In genomic region chr16:75912051-75912450, GRCm38 (mm10) we compare ENCODE assay signal across 29 mouse cellular contexts.
DNase-seq lines count a peak whose midpoint lies in the region; ATAC-seq lines count a peak whose summit lies in the region.
"Had no signal": no experiment of that assay in that cellular context is flagged by ENCODE, and none has a peak within 500 bp of the region (broad histone marks: within the 10 kb centered on the region; RNA-seq: fewer than 3 reads in every experiment).

No protein-coding gene starts in this region.

- no peaks in the 10 kb centered on the region for H3K9me3 ChIP-seq in midbrain, embryonic 13.5 days
- H3K9me3 ChIP-seq: embryonic facial prominence, embryonic 13.5 days; embryonic facial prominence, embryonic 15.5 days; forebrain, embryonic 10.5 days; forebrain, embryonic 12.5 days; G1E had no signal

- H3K4me1 ChIP-seq in midbrain, embryonic 13.5 days (replicated peaks) = no peaks in the 10 kb centered on the region
- H3K4me1 ChIP-seq: embryonic facial prominence, embryonic 13.5 days; embryonic facial prominence, embryonic 15.5 days; forebrain, embryonic 10.5 days; forebrain, embryonic 12.5 days had no signal

- 94% methylated on average over 5 of the region's 5 CpGs for WGBS in midbrain, embryonic 13.5 days

- no peak overlapping the region for H3K4me2 ChIP-seq in midbrain, embryonic 13.5 days (replicated peaks)
- H3K4me2 ChIP-seq: embryonic facial prominence, embryonic 13.5 days; embryonic facial prominence, embryonic 15.5 days; forebrain, embryonic 12.5 days had no signal

- peak; percentile 21 for DNase-seq in lung, postnatal 36 days
- DNase-seq in lung, postnatal 25 days (ENCODE audit: low spot score) = no peak
- no peak for DNase-seq in right cerebral cortex, postnatal 10 days (ENCODE audit: low spot score in 2 of 2)
- DNase-seq: adrenal gland, adult 8-10 months; adrenal gland, postnatal 25 days; B cell, adult 2 months; cerebellum, adult 11 months; cerebellum, adult 18-20 months; cerebellum, adult 8-10 months; cerebellum, adult 9-11 months; cerebellum, postnatal 14 days; cerebellum, postnatal 36 days; embryo, embryonic 11 days had no signal

- H3K27ac ChIP-seq in midbrain, embryonic 13.5 days = no peak overlapping the region
- H3K27ac ChIP-seq: embryonic facial prominence, embryonic 13.5 days; embryonic facial prominence, embryonic 15.5 days; forebrain, embryonic 10.5 days; forebrain, embryonic 12.5 days had no signal

- no peak overlapping the region for H3K9ac ChIP-seq in midbrain, embryonic 13.5 days (replicated peaks)
- H3K9ac ChIP-seq: embryonic facial prominence, embryonic 13.5 days; embryonic facial prominence, embryonic 15.5 days; forebrain, embryonic 12.5 days had no signal

- H3K27me3 ChIP-seq in midbrain, embryonic 13.5 days = no peaks in the 10 kb centered on the region
- H3K27me3 ChIP-seq: CH12.LX; embryonic facial prominence, embryonic 13.5 days; embryonic facial prominence, embryonic 15.5 days; forebrain, embryonic 12.5 days had no signal

- no peak overlapping the region for H3K4me3 ChIP-seq in midbrain, embryonic 13.5 days (replicated peaks)
- H3K4me3 ChIP-seq: embryonic facial prominence, embryonic 13.5 days; embryonic facial prominence, embryonic 15.5 days; erythroblast, embryonic 14.5 days; forebrain, embryonic 10.5 days; forebrain, embryonic 12.5 days had no signal

- H3K36me3 ChIP-seq in midbrain, embryonic 13.5 days = no peaks in the 10 kb centered on the region
- H3K36me3 ChIP-seq: embryonic facial prominence, embryonic 13.5 days; embryonic facial prominence, embryonic 15.5 days; forebrain, embryonic 10.5 days; forebrain, embryonic 12.5 days; G1E had no signal

- peak; percentile 18; the same call in 1 of the 2 replicates for ATAC-seq in common myeloid progenitor, adult 5-6 weeks (replicated peaks; ENCODE audit: low read depth, poor library complexity, severe bottlenecking)
- peak; percentile 74 for ATAC-seq in megakaryocyte, adult 5-6 weeks (ENCODE audit: poor library complexity, severe bottlenecking)
- no peak for ATAC-seq in midbrain, embryonic 13.5 days
- no peak for ATAC-seq in inflammation-experienced regulatory T-cells, adult 6 months
- ATAC-seq: activated CD4-positive, CD25-positive, alpha-beta regulatory T cell, adult 4 months; CD4-positive, CD25-positive, alpha-beta regulatory T cell, adult 4 months; forebrain, embryonic 14.5 days; forebrain, embryonic 16.5 days; Patski had no signal

Comparison
In these comparisons a context has a peak if more than half of its experiments do, and no peak if none do; other contexts are left out.
1. ATAC-seq: peak in common myeloid progenitor, adult 5-6 weeks (single experiment) and megakaryocyte, adult 5-6 weeks (single experiment); none in midbrain, embryonic 13.5 days (single experiment) and inflammation-experienced regulatory T-cells, adult 6 months (single experiment).